Mouse (Mus musculus) liver, adult (tissue): ENCODE data around the gene Ankrd33b.

ENCODE experiments used
- GATA4 ChIP-seq: IDR thresholded peaks from 2 replicates; pipeline ENCODE4 v1.6.1; 2014; ENCODE audit warnings: mild to moderate bottlenecking, low read length; ENCODE audit not compliant: insufficient replicate concordance

Ankrd33b gene

GRCm38 (mm10) chr15:31332541-31333163, 34.9 kb downstream of the Ankrd33b start:
- no peak for TF ChIP-seq GATA4

DNA sequence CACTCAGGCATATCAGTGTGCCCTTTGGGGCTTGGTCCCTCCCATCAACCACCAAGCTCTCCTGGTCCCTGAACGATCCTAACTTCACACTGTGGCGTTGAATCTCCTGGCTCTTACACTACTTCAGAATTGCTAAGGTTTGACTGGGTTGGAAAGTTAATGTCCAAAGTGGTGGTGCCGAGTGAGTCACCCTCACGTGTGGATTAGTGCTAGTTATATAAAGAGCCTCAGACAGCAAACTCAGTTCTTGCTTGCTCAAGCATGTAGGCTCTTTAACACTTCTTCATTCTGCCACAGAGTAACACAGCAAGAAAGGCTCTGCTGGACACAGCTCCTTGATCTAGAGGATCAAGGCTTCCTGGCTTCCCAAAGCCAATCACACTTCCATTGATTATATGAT, 35.8 kb downstream of the Ankrd33b start:
- no peak for TF ChIP-seq GATA4

DNA sequence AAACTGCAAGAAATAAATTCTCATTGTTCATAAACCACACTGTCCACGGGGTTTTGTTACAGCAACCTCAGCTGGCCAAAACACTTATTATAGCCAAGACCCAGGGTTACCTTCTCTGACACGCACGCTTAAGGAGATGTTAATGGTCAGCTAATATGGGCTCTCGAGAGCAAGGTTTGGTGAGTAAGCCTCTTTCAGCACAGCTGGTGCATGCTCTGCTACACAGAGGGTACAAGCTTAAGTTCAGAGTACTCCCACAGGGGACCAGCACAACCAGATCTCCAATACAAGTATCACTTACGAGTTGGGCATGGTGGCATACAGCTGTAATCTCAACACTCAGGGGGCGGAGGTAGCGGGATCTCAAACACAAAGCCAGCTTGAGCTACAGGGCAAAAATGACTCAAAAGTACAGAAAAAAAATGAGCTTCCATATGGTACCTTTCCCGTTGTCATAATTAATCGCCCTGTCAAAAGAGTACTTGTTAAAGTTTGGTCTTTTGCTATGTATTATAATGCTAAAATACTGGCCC, 39.4 kb downstream of the Ankrd33b start:
- TF ChIP-seq GATA4, result no peak

DNA sequence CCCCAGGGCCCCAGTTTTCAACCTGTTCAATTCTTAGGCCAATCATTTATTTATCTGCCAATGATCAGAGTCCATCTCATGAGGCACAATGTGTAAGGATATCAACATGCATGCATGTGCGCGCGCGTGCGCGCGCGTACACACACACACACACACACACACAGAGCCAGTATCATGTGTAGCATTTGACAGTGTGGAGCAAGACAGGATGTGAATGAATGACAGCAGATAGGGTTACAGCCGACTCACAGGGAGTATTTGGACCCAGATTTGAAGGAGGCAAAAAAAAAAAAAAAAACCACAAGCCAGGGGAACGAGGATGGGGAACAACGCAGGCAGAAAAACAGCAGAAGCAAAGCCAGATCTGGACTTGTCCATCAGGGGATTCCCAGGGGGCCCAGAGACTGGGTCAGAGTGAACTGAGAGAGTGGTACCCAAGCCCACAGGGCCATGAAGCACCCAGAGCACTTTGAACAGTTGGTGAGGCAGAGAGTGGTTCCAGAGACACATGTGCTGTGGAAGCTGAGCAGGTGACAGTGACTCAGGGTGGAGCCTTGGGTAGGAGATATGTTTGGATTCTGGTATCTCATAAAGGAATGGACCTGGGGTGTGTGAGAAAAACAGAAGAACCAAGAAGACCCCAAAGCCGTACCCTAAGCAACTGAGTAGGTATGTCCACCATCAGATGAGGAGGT, 41.7 kb downstream of the Ankrd33b start:
- no peak for TF ChIP-seq GATA4

DNA sequence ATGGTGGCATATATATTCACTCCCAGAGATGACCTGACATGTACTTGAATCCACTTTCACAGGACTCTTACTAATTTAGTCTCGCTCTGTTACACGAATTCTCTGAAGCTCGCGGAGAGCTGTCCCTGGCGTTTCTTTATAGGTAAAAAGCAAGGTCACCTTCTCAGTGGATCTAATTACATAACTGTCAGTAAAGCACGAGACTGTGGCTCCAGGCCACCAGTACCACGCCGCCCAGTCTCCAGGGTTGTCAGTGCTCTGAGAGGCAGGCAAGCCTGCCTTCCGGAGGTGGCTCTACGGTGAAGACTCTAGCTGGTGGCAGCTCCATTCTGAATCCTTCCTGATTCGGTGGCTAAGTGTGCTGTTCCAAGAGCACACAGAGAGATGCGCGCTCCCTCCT, 43.0 kb downstream of the Ankrd33b start:
- no peak for TF ChIP-seq GATA4

DNA sequence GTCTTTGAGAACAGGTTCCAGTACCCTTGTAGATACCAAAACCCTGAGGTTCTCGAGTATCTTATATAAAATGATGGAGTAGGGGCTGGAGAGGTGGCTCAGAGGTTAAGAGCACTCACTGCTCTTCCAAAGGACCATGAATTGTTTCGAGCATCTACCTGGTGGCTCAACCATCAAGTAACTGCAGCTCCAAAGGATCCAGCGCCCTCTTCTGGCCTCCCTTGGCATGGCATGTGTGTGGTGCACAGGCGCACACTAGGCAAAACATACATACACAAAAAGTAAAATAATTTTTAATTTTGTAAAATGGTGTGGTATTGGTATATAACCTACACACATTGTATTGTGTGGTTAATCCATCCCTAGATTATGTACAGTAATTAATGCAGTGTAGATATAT, 43.8 kb downstream of the Ankrd33b start:
- no peak for TF ChIP-seq GATA4

- no peak for TF ChIP-seq GATA4
Observed at GRCm38 (mm10) chr15:31320598-31321377, 46.7 kb downstream of the Ankrd33b start.

DNA sequence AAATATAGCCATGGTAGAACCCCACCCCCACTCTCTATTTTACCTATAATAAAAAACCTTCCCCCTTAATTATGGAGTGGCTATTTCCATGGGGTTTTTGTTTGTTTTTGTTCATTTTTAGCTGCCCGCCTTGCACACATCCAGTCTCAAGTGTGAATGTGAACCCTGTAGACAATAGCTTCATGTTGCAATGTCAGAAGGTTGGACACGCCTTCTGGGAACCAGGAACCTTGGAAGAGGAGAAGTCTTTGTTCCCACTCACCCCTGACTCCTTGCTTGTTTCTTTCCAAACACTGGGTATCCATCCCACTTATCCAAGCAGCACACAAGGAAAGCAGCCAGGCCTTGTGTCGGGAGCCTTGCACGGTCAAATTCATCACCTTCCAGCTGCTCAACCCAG, 48.5 kb downstream of the Ankrd33b start:
- no peak for TF ChIP-seq GATA4

DNA sequence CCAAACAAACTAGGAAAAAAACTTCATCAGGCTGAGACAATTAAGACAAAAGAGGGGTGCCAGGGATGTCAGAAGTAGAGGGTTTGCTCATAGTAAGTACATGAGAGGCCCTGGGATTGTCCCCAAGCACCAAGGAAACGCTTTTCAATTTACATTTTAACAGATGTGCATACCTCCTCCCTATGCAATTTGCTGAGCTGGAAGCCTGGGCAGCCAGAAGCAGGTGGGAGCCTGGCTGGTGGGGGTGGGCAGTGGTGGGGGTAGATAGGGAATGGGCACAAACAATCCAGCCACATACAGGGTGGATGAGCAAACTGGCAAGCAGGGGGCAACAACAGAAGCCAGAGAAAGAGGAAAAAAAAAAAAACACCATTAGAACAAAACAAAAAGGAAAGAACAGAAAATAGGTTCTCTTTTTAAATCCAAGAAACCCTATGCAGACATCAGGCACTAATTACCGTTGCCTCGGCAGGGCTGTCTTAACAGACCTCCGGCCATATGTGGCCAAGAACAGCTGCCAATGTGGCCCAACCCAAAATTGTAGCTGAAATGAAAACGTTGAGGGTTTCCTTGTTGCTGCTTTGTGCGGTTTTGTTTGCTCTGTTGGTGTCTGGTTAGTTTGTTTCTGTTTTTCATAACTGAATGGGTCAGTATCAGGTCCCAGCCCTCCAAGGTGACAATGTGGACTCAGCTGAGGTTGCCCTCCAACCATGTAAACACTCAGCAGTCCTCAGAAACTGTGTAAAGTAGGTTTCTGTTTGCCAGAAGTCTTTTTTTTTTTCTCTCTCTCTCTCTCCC, 49.2 kb downstream of the Ankrd33b start:
- no peak for TF ChIP-seq GATA4

GRCm38 (mm10) chr15:31317056-31317805, 50.3 kb downstream of the Ankrd33b start:
- TF ChIP-seq GATA4, result no peak

DNA sequence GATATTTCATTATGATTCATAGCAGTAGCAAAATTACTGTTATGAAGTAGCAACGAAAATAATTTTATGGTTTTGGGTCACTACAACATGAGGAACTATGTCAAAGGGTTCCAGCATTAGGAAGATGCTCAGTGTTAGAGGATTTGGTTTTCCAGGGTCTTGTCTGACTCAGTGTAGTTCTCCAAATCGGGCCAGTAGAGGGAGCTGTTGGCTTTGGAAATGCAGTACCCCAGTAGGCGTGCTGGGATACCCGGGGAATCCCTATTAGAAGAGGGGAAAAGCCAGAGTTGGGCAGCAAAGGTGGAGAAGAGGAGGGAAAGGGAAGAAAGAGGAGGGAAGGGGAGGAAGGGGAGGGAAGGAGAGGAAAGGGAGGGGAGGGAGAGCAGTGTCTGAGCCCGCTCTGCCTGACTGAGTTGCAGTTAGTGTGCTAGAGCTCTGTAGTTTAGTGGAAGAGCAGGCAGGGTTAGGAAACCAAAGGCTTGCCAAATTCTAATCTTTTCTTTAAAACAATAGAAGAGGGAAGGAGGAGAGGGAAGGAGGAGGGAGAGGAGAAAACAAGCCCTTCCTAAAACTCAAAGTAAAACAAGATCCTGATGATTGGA, 51.8 kb downstream of the Ankrd33b start:
- TF ChIP-seq GATA4, result no peak

DNA sequence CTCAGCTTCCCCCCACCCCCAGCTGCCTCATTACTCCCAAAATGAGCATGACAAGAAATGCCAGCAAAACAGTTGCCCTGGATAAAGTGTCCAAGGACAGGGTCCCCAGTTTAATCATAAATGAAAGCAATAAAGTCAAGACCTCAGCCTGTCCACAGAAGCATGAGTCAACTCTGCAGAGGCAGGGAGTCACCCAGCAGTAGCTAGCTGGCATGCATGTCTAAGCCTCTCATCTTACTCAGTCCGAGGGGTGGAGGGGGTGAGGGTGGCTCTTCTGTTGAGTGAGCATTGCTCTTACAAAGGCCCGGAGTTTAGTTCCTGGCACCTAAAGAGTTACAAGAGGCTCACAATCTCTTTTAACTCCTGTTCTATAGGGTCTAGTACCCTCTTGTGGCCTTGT, 55.5 kb downstream of the Ankrd33b start:
- no peak for TF ChIP-seq GATA4

GRCm38 (mm10) chr15:31309526-31309925, 58.0 kb downstream of the Ankrd33b start:
- TF ChIP-seq GATA4, result no peak

- TF ChIP-seq GATA4, result no peak
Observed at GRCm38 (mm10) chr15:31306726-31307125, 60.8 kb downstream of the Ankrd33b start.
